Mouse (Mus musculus) cortical plate, adult 2 months (tissue): ENCODE data around the gene Sorbs1. TPM values are rescaled to one million over a fixed set of nuclear protein-coding genes. Genes with fewer than 3 reads are reported as not detected.

Source experiments
- H3K27ac ChIP-seq: fragments of 200-500 bp; 2 replicates; pipeline ENCODE4 v1.5.1; 2012; ENCODE audit warnings: low read length, control low read depth, inconsistent platforms; ENCODE audit not compliant: insufficient read depth
- H3K4me1 ChIP-seq: fragments of 200-500 bp; 2 replicates; pipeline ENCODE4 v1.6.1; 2011; ENCODE audit warnings: low read length; ENCODE audit not compliant: control insufficient read depth, insufficient read depth
- H3K4me3 ChIP-seq: fragments of 200-500 bp; 2 replicates; pipeline ENCODE4 v1.5.1; 2011; ENCODE audit warnings: mild to moderate bottlenecking, low read length, control low read depth; ENCODE audit not compliant: insufficient read depth
- CTCF ChIP-seq: fragments of 200-500 bp; IDR thresholded peaks from 2 replicates; pipeline ENCODE4 v1.5.1; 2011; ENCODE audit warnings: mild to moderate bottlenecking, control low read depth, low read length; ENCODE audit not compliant: insufficient read depth; ENCODE audit errors: extremely low read depth
- POLR2A ChIP-seq: fragments of 200-500 bp; IDR thresholded peaks from 2 replicates; pipeline ENCODE4 v1.6.1; 2011; ENCODE audit warnings: mild to moderate bottlenecking, low read length, control low read depth; ENCODE audit not compliant: insufficient read depth; ENCODE audit errors: extremely low read depth
- polyA plus RNA-seq: library from polyadenylated mRNA; depleted of rRNA; stranded (reverse); fragments of >200 nt; gene quantifications from 2 replicates; pipeline ENCODE4 v1.2.3, GENCODE M21; 2012

The Sorbs1 gene
- polyA plus RNA-seq, 1 experiment = 81.5 TPM

DNA sequence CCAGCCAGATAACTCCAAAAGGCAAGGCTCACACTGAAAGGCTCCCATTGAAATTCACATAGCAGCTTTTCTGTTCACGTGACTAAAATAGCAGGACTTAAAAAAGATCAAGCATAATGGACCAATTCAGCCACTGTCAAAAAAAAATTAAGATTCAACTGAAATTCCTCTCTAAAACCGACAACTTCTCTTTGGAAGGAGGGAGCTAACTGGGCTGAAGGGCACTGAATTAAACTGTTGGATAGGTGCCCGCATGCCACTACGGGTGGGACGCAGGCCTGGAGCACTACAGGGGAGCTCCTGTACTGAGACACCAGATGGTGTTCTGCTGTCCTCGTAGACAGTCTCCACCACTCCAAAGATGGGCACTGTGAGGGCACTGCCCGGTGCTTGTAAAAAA, 165.4 kb downstream of the Sorbs1 start:
- no peak for TF ChIP-seq CTCF
- no peak for TF ChIP-seq POLR2A
- peaks cover 6% of the 10 kb centered on the region for H3K4me1 ChIP-seq
- peak overlapping the region; percentile 48 for H3K27ac ChIP-seq
- no peak overlapping the region for H3K4me3 ChIP-seq

DNA sequence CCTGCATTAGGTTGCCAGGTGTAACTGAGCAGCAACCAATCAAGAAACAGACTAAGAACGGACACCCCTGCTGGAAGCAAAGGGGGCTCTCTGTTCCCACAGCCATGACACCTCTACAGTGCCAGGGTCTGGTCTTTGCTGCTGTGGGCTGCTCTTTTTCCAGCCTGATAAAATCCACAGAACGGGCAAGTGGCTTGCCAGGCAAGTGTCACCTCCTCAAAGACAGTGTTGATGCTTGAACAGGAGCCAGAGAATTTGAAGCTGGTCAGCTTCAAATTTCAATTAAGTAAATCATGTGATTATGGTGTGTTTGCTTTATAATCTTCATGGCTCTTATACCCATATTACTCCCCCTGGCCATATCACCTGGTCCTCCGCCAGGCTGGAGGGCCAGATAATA, 166.7 kb downstream of the Sorbs1 start:
- peaks cover 6% of the 10 kb centered on the region for H3K4me1 ChIP-seq
- H3K27ac ChIP-seq = no peak overlapping the region

DNA sequence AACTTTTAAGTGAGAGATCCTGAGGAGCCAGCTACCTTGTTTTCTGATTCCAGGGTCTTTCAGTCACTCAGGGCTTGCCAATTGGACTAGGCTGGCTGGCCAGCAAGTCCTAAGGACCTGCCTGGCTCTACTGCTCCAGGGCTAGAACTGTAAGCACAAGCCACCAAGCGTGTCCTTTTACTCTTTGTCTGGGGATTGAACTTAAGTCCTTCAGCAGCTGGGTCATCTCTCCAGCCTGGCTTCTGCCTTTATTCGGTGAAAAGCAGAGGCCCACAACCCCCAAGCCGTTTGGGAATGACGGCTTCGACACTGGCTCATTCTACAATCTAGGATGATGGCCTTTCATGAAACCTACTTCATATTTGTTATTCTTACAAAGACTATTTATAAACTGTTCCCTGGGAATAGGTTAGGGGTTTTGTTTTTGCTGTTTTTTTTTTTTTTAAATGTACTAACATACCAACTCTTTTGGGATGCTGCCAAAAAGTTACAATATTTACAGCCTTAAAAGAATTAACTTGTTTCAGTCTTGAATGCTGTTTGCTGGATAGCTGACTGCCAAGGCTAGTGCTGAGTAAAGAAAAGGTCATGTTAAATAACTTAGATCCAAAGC, 167.2 kb downstream of the Sorbs1 start:
- no peak for TF ChIP-seq CTCF
- TF ChIP-seq POLR2A = no peak
- Histone ChIP-seq H3K4me3 (no peak overlapping the region), H3K27ac (no peak overlapping the region), H3K4me1 (peaks cover 6% of the 10 kb centered on the region)

More for the DNA sequence above, 166.7 kb downstream of the Sorbs1 start:
- H3K4me3 ChIP-seq = no peak overlapping the region
- TF ChIP-seq POLR2A = no peak
- TF ChIP-seq CTCF = no peak

DNA sequence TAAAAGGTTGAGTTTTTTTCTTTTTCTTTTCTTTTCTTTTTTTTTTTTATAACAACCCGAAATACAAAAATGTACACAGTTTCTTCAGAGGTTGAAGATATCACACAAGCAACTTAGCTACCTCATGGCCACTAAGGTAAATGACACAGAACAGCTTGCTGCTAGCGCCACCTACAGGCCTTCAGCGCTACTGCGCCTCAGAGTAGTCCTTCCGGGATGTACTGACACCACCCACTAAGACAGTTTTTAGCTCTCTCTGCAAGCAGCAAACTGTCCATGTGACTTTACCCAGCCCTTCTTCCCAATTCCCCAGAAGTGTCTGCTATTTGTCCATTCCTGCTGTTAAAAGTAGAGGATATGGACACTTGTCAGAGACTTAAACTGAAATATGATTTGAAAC, 167.9 kb downstream of the Sorbs1 start:
- peaks cover 6% of the 10 kb centered on the region for H3K4me1 ChIP-seq
- no peak overlapping the region for H3K27ac ChIP-seq
- H3K4me3 ChIP-seq = no peak overlapping the region
- peak; percentile 89 for TF ChIP-seq CTCF
- no peak for TF ChIP-seq POLR2A

DNA sequence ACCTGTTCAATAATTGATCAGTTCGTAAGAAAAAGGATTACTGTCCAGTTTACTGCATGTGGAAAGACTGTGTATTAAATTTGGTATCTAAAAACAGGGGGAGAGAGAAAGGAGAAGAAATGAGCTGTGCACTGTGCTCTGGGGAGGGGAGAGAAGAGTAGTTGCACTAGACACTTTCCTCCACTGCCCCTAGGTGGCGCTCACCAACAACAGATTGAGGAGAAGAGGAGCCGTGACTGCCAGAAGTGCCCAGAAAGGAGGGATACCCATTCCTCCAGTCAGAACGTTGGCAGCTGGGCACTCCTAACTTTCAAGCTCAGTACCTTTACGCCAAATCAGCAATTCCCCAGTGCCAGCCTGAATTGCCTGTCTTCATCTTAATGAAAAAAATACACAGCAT, 170.6 kb downstream of the Sorbs1 start:
- peak; percentile 93 for TF ChIP-seq CTCF
- TF ChIP-seq POLR2A = no peak
- H3K4me3 ChIP-seq = no peak overlapping the region
- no peaks in the 10 kb centered on the region; the same call in 1 of the 2 replicates for H3K4me1 ChIP-seq
- H3K27ac ChIP-seq = no peak overlapping the region

DNA sequence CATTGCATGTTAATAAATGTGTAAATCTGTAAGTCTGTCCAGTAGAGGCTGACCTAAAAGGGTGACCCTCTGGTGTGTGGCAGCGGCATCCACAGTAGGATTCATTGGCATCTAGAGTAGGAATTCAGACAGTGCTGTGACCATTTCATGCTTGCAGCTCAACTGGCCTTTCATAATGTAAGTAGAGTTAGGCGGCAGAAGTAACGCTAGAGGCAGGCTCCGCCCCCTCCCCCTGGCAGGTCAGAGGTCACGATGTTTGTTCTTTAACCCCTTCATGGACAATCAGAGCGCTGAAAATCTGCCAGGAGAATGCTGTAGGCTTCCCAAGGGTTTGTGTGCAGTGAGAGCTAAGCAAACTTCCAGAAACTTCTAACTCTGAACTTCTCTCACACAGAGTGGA, 172.4 kb downstream of the Sorbs1 start:
- Histone ChIP-seq H3K27ac (no peak overlapping the region), H3K4me1 (no peaks in the 10 kb centered on the region), H3K4me3 (no peak overlapping the region)
- TF ChIP-seq POLR2A (no peak), CTCF (no peak)

DNA sequence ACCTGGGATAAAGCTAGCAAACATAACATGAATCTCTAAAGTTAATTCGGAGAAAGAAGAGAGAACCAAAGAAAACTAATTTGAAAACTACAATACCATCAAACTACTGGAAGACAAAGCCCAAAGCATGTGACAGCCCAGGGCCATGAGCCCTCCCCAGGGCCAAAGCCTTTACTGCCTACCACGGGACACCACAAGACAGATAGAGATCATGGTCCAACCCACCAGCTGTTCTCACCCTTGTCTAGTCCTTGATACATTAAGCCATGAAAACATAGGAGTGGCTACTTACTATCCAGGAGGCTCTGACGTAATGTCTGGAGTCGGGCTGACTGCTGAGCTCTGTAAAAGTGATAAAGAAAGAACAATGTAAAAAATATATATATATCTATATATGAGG, 176.9 kb downstream of the Sorbs1 start:
- Histone ChIP-seq H3K4me1 (no peaks in the 10 kb centered on the region), H3K4me3 (no peak overlapping the region), H3K27ac (no peak overlapping the region)
- TF ChIP-seq POLR2A = no peak
- TF ChIP-seq CTCF = no peak

DNA sequence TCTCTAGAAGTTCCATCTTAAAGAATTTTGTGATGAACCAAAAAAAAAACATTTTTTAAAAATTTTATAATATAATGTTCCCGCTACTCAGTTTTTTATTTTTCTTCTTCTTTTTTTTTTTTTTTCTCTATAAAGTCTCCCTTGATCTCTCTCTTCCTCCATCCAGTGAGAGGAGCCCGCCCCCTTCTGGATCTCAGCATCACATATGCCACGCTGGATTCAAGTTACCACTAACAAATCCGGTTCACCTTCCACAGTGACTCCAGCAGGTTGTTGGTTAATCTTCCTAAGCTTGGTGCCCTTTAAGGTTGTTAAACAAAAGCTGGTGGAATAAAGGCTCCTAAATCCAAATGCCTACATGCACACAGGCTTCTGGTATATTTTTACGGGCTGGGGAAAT, 179.7 kb downstream of the Sorbs1 start:
- Histone ChIP-seq H3K4me1 (no peaks in the 10 kb centered on the region), H3K4me3 (no peak overlapping the region), H3K27ac (no peak overlapping the region)
- TF ChIP-seq CTCF (no peak), POLR2A (no peak)

DNA sequence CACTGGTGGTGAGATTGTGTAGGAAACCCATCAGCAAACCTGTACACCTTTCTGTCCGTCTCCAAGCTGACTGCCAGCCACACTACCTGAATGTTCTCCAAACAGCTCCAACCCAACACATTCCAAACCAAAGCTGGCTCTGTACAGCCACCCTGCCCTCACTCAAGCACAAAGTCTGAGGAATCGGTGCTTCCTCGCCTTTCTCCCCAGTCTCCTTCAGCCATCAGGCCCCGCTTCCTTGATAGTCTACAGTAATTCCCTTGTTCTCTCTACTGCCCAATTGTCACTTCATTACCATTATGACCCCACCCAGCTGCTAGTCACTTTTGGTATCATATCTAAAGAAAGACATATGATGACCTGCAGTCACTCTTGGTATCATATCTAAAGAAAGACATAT, 180.5 kb downstream of the Sorbs1 start:
- TF ChIP-seq CTCF (no peak), POLR2A (no peak)
- Histone ChIP-seq H3K4me3 (no peak overlapping the region), H3K4me1 (no peaks in the 10 kb centered on the region), H3K27ac (no peak overlapping the region)

DNA sequence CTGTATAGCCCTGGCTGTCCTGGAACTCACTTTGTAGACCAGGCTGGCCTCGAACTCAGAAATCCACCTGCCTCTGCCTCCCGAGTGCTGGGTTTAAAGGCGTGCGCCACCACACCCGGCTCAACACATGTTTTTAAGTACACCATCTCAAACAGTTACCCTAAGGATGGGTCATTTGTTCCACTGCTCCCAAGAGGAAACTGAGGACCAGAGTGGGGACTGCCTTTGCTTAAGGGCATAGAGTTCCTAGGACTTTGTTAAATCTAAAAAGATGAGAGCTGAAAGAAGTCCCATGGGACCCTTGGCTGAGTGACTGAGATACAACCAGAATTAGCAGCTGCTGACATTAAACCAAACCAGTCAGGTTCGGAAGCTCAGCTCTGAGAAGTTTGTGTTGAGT, 181.3 kb downstream of the Sorbs1 start:
- no peak overlapping the region for H3K4me3 ChIP-seq
- no peak overlapping the region for H3K27ac ChIP-seq
- no peak for TF ChIP-seq POLR2A
- no peak for TF ChIP-seq CTCF
- H3K4me1 ChIP-seq = no peaks in the 10 kb centered on the region

DNA sequence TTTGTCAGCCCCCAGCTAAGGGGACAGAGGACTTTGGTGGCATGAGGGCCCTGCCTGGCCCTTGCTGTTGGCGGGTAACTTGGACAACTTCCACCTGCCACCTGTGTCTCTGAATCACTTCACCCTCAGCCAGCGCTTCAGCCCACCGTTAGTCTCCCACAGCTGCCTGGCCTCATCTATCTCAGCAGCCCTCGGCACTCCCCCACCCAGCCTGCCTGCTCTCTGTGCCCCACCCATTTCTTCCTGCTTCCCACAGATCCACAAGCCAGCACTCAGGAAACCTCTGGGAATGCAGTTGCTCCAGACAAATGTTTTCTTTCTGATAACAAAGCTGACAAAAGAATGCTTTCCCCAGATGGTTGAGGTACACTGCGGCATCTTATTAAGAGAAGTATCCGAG, 181.7 kb downstream of the Sorbs1 start:
- Histone ChIP-seq H3K4me1 (no peaks in the 10 kb centered on the region), H3K4me3 (no peak overlapping the region), H3K27ac (no peak overlapping the region)
- TF ChIP-seq CTCF (no peak), POLR2A (no peak)

DNA sequence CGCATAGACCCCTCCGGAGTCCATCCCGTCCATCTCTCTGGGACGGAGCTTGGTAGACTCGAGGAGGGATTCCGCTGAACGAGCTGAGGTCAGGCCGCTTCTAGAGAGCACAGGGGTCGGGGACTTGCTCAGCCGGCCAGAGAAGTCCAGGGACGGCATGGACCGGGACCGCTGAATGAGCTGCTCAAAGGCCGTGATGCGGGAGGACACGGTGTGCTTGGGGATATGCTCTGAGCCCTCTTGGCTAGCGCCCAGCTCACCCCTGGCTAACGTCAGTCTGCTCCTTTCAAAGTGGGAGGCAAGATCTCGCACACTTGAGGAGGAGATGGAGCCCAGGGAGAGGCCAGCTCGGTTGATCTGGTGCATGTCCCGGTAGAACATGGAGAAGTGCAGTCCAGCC, 187.5 kb downstream of the Sorbs1 start:
- Histone ChIP-seq H3K27ac (no peak overlapping the region), H3K4me1 (no peaks in the 10 kb centered on the region)

More for the DNA sequence above, 187.5 kb downstream of the Sorbs1 start:
- no peak for TF ChIP-seq CTCF
- TF ChIP-seq POLR2A = no peak
- H3K4me3 ChIP-seq = no peak overlapping the region
